Mouse (Mus musculus) testis, adult 2 months (tissue): Measurements from ENCODE around the gene Vwa3b. TPM values are rescaled to one million over a fixed set of nuclear protein-coding genes. Genes with fewer than 3 reads are reported as not detected.
"Not testable (repeated sequence)": the region's sequence is repeated elsewhere in the genome, so short reads cannot be mapped to it uniquely, and the experiment has no call there.

Experiments used
- H3K27ac ChIP-seq: fragments of 200-500 bp; 2 replicates; pipeline ENCODE4 v1.5.1; 2012; ENCODE audit warnings: low read depth, low read length; ENCODE audit not compliant: control insufficient read depth, insufficient read depth
- H3K27me3 ChIP-seq: fragments of 200-500 bp; 2 replicates; pipeline ENCODE4 v1.6.1; 2012; ENCODE audit warnings: mild to moderate bottlenecking, low read length, moderate library complexity; ENCODE audit not compliant: control insufficient read depth, insufficient read depth
- H3K36me3 ChIP-seq: fragments of 200-500 bp; 2 replicates; pipeline ENCODE4 v1.6.1; 2012; ENCODE audit warnings: mild to moderate bottlenecking, low read length; ENCODE audit not compliant: control insufficient read depth, insufficient read depth
- H3K4me1 ChIP-seq: fragments of 200-500 bp; 2 replicates; pipeline ENCODE4 v1.6.1; 2012; ENCODE audit warnings: low read length; ENCODE audit not compliant: control insufficient read depth, insufficient read depth
- H3K4me3 ChIP-seq: fragments of 200-500 bp; 2 replicates; pipeline ENCODE4 v1.5.1; 2012; ENCODE audit warnings: low read depth, mild to moderate bottlenecking, low read length, moderate library complexity, mixed read lengths; ENCODE audit not compliant: control insufficient read depth
- CTCF ChIP-seq: fragments of 200-500 bp; IDR thresholded peaks from 2 replicates; pipeline ENCODE4 v1.5.1; 2012; ENCODE audit warnings: low read depth, mild to moderate bottlenecking, inconsistent platforms, low read length, moderate library complexity; ENCODE audit not compliant: control insufficient read depth, insufficient read depth, insufficient replicate concordance
- POLR2A ChIP-seq: fragments of 200-500 bp; IDR thresholded peaks from 2 replicates; pipeline ENCODE4 v1.6.1; 2012; ENCODE audit warnings: low read depth, mild to moderate bottlenecking, inconsistent platforms, low read length, moderate library complexity; ENCODE audit not compliant: control insufficient read depth
- polyA plus RNA-seq: library from polyadenylated mRNA; depleted of rRNA; stranded (reverse); fragments of >200 nt; gene quantifications from 2 replicates; pipeline ENCODE4 v1.2.3, GENCODE M21; 2012

The Vwa3b gene
- polyA plus RNA-seq, 1 experiment = 219 TPM

DNA sequence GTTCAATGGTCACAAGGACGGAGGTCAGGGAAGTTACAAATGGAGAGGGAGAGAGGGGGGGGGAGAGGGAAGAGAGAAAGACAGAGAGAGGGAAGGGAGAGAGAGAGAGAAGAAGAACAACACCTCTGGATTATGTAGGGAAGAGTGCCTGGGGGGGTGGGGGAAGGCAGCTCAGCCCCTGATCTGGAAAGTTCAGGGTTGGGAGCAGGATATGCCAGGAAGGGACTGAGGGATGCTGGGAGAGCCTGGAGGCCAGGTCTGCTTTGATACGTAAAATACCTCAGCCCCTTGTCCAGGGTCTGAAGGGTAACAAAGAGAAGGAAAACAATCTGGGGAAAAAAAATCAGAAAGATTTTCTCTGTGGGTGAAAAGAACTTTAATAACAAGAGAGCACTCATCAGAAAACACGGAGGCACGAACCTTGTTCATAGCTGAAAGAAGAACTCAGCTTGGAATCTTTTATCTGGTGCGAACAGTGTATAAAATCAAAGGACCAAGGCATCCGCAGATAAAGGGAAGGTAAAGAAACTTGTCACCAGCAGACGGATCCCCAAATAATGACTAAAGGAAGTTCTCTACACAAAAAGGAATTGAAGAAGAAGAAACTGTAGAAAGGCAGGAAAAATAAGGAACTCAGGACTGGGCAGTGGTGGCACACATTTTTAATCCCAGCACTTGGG, 24.6 kb upstream of the Vwa3b start:
- no peaks in the 10 kb centered on the region for H3K4me1 ChIP-seq
- H3K36me3 ChIP-seq = no peaks in the 10 kb centered on the region
- no peak overlapping the region for H3K4me3 ChIP-seq
- TF ChIP-seq CTCF = no peak
- H3K27me3 ChIP-seq = no peaks in the 10 kb centered on the region
- no peak overlapping the region for H3K27ac ChIP-seq

DNA sequence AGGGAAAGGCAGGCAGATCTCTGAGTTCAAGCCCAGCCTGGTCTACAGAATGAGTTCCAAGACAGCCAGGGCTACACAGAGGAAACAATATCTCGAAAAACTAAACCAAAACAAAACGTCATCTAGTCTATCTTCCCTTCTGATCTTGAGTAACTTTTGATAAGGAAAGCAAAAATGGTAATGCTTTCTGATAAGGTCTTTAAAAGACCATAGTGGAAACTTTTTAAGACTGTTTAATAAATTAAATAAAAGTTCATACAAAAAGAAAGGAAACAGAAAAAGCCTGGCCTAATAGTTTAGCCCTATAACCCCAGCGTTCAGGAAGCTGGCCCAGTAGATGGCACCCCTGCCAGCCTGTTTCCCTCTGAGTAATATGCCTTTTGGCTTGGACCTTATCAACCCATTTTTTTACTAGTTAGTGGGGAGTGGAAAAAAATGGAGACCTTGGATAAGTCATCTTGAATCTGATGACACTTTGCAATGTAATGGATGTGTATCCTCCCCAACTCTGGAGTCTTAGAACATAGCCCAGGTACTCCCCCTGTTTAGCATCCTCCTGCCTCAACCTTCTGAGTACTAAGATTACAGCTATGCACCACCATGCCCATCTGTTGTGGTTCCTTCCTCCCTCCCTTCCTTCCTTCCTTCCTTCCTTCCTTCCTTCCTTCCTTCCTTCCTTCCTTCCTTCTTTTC, 23.9 kb upstream of the Vwa3b start:
- no peak overlapping the region for H3K4me3 ChIP-seq
- H3K36me3 ChIP-seq = no peaks in the 10 kb centered on the region
- H3K4me1 ChIP-seq = no peaks in the 10 kb centered on the region
- TF ChIP-seq POLR2A (no peak), CTCF (no peak)
- no peaks in the 10 kb centered on the region for H3K27me3 ChIP-seq
- no peak overlapping the region for H3K27ac ChIP-seq

- Histone ChIP-seq H3K27me3 (no peaks in the 10 kb centered on the region), H3K4me3 (no peak overlapping the region), H3K4me1 (no peaks in the 10 kb centered on the region), H3K27ac (no peak overlapping the region), H3K36me3 (no peaks in the 10 kb centered on the region)
- TF ChIP-seq CTCF = no peak
- TF ChIP-seq POLR2A = no peak
These were observed 21.9 kb upstream of the Vwa3b start for GRCm38 (mm10) chr1:37004533-37004932.

DNA sequence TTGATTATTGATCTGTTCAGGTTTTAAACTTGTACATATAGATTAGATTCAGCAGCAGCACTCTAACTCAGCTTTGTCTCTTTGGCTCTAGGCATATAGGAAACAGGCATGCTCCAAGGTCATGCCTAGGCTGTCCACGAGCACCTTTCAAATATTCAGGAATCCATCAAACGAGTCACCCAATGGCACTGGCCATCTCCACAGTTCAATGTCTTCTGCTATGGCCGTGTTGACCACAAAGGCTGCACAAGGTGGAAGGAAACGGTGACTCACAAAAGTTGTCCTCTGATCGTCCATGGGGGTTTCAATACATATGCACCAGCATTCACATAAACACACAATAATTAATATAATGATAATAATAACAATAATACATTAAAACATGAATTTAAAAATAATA, 21.4 kb upstream of the Vwa3b start:
- H3K36me3 ChIP-seq = no peaks in the 10 kb centered on the region
- no peaks in the 10 kb centered on the region for H3K4me1 ChIP-seq
- H3K4me3 ChIP-seq = no peak overlapping the region
- H3K27me3 ChIP-seq = no peaks in the 10 kb centered on the region
- TF ChIP-seq POLR2A = no peak
- TF ChIP-seq CTCF = no peak
- H3K27ac ChIP-seq = no peak overlapping the region

GRCm38 (mm10) chr1:37006529-37006928, 19.9 kb upstream of the Vwa3b start:
- not testable (repeated sequence) for H3K27ac ChIP-seq, H3K36me3 ChIP-seq, H3K4me1 ChIP-seq, H3K27me3 ChIP-seq, H3K4me3 ChIP-seq

DNA sequence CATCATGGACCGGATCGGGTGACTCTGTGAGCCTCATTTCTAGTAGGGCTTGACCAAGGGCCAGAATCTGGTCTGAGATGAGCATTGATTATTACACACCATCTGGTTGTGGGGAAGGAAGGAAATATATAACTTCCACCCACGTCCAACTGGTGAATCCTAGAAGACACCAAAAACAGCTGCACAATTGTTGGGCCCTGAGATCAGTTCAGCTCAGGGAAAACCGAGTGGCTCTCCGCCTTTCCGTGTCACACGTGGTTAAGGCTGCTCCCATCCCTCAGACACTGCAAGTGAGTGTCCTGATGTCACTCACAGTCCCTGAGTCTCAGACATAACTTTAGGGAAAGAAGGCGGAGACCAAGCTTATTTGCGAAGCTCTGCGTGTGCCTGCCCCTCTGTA, 16.5 kb upstream of the Vwa3b start:
- Histone ChIP-seq H3K36me3 (no peaks in the 10 kb centered on the region), H3K27ac (no peak overlapping the region), H3K27me3 (no peaks in the 10 kb centered on the region), H3K4me1 (no peaks in the 10 kb centered on the region; the same call in 1 of the 2 replicates), H3K4me3 (no peak overlapping the region)
- TF ChIP-seq CTCF (no peak), POLR2A (no peak)

DNA sequence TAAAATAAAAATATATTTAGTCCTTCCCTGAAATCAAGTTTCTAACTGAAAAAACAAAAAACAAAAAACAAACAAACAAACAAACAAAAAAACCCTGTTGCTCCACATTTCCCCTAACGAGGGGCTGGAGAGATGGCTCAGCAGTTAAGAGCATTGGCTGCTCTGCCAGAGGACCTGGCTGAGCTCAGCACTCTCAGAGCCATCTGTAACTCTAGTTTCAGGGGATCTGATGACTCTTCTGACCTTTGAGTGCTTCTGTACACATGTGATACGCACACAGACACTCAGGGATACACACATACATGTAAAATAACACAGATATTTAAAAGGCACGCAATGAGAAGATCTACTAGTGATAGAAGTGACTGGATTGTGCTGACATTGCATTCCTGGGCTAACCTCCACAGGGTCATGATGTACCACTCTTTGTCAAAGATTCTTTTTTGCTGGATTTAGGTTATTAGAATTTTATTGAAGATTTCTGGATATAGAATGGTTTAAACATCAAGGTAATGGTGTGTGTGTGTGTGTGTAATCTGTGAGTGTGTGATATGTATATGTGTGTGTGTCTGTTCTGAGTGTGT, 14.7 kb upstream of the Vwa3b start:
- Histone ChIP-seq H3K4me1 (no peaks in the 10 kb centered on the region; the same call in 1 of the 2 replicates), H3K4me3 (no peak overlapping the region), H3K27me3 (no peaks in the 10 kb centered on the region), H3K27ac (no peak overlapping the region), H3K36me3 (no peaks in the 10 kb centered on the region)
- TF ChIP-seq POLR2A (no peak), CTCF (no peak)
